Mouse (Mus musculus): ENCODE results near the gene Ccdc22. TPM values are rescaled to one million over a fixed set of nuclear protein-coding genes. Genes with fewer than 3 reads are reported as not detected.
A peak's percentile ranks its signal among the peaks of the same experiment; 100 is the strongest.

Gene Ccdc22
- polyA plus RNA-seq, 1 experiment, result 13.1 TPM

DNA sequence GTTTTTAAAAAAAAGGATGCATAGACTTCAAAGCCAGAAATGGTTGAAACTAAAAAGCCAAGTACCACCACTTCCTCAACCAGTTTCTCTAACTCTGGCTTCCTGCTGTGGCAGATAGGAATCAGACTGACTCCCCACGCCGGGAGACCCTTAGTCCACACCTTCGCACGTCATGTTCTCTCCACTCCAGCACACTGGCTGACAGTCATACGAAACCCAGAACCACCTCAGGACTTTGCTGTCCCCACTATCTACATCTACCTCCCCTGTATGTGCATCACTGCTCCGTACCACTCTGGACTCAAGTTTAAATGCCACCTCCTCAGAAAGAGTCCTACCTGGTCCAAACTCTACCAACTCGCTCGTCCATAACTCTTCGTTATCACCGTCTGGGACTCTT is 32.9 kb downstream of the Ccdc22 start:
- H3K27ac ChIP-seq (ENCODE audit: insufficient read depth, low read length), result no peak overlapping the region; the same call in 1 of the 2 replicates
- H3K9me3 ChIP-seq (replicated peaks; ENCODE audit: control insufficient read depth, insufficient read depth, low read length, poor library complexity, severe bottlenecking), result no peaks in the 10 kb centered on the region
- peak overlapping the region; percentile 69 for H3K4me3 ChIP-seq (ENCODE audit: low read depth, low read length)
- no peaks in the 10 kb centered on the region for H3K27me3 ChIP-seq (ENCODE audit: control insufficient read depth, insufficient read depth, low read length, poor library complexity, severe bottlenecking)
- TF ChIP-seq POLR2A (IDR thresholded peaks at IDR 0.05; ENCODE audit: insufficient read depth, low read length), result no peak
- no peak for TF ChIP-seq EP300 (IDR thresholded peaks at IDR 0.05; ENCODE audit: insufficient read depth, low read depth, low read length)
- TF ChIP-seq CTCF (IDR thresholded peaks at IDR 0.05; ENCODE audit: low read depth, low read length), result no peak
- H3K36me3 ChIP-seq (ENCODE audit: control insufficient read depth, insufficient read depth, low read length, poor library complexity, severe bottlenecking), result no peaks in the 10 kb centered on the region
- peak overlapping the region; percentile 97 for H3K9ac ChIP-seq (ENCODE audit: low read depth, poor library complexity, severe bottlenecking)
- H3K4me1 ChIP-seq (ENCODE audit: control insufficient read depth, insufficient read depth, low read length), result peaks cover 1% of the 10 kb centered on the region

GRCm38 (mm10) chrX:7571565-7572136 is 33.7 kb downstream of the Ccdc22 start:
- no peak for TF ChIP-seq EP300 (IDR thresholded peaks at IDR 0.05; ENCODE audit: insufficient read depth, low read depth, low read length)
- no peak for TF ChIP-seq CTCF (IDR thresholded peaks at IDR 0.05; ENCODE audit: low read depth, low read length)
- TF ChIP-seq POLR2A (IDR thresholded peaks at IDR 0.05; ENCODE audit: insufficient read depth, low read length), result no peak
- Histone ChIP-seq H3K27me3 (ENCODE audit: control insufficient read depth, insufficient read depth, low read length, poor library complexity, severe bottlenecking) (no peaks in the 10 kb centered on the region), H3K27ac (ENCODE audit: insufficient read depth, low read length) (no peak overlapping the region), H3K4me3 (ENCODE audit: low read depth, low read length) (no peak overlapping the region), H3K36me3 (ENCODE audit: control insufficient read depth, insufficient read depth, low read length, poor library complexity, severe bottlenecking) (no peaks in the 10 kb centered on the region), H3K9me3 (replicated peaks; ENCODE audit: control insufficient read depth, insufficient read depth, low read length, poor library complexity, severe bottlenecking) (no peaks in the 10 kb centered on the region), H3K9ac (ENCODE audit: low read depth, poor library complexity, severe bottlenecking) (no peak overlapping the region; the same call in 1 of the 2 replicates), H3K4me1 (ENCODE audit: control insufficient read depth, insufficient read depth, low read length) (peaks cover 1% of the 10 kb centered on the region)

DNA sequence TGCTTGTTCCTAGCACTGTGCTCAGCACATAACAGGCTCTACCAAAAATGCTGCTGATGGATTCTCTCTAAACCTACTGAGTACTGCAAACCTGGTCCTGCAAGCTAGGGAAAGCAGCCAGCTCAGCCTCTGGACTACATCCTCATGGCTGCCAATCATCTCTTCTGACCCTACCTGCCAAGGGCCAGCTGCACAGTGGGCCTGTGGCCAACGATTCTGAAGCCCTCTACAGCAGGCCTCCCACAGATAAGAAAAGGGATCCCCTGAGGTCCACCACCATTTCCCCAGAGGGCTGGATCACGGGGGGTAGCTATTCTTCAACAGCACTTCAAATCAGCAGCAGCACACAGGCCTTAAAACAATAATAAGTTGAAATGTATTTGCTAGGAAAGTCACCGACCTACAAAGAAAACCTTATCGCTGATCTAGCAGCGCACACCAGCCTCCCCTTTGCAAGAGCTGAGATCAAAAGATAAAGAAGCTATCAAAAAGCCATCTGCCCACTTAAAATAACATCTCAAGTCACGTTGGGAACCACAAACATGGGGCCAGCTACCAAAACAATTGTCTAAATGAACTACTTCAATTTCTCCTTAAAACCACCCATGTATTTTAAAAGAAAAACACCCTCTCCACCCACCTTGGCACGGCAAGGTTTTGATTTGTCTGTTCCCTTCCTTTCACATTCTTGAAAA is 34.7 kb downstream of the Ccdc22 start:
- no peaks in the 10 kb centered on the region for H3K27me3 ChIP-seq (ENCODE audit: control insufficient read depth, insufficient read depth, low read length, poor library complexity, severe bottlenecking)
- H3K9me3 ChIP-seq (replicated peaks; ENCODE audit: control insufficient read depth, insufficient read depth, low read length, poor library complexity, severe bottlenecking), result no peaks in the 10 kb centered on the region
- TF ChIP-seq CTCF (IDR thresholded peaks at IDR 0.05; ENCODE audit: low read depth, low read length) (no peak), EP300 (IDR thresholded peaks at IDR 0.05; ENCODE audit: insufficient read depth, low read depth, low read length) (no peak), POLR2A (IDR thresholded peaks at IDR 0.05; ENCODE audit: insufficient read depth, low read length) (no peak)
- H3K27ac ChIP-seq (ENCODE audit: insufficient read depth, low read length), result no peak overlapping the region
- no peak overlapping the region for H3K9ac ChIP-seq (ENCODE audit: low read depth, poor library complexity, severe bottlenecking)
- no peaks in the 10 kb centered on the region for H3K36me3 ChIP-seq (ENCODE audit: control insufficient read depth, insufficient read depth, low read length, poor library complexity, severe bottlenecking)
- H3K4me1 ChIP-seq (ENCODE audit: control insufficient read depth, insufficient read depth, low read length), result peaks cover 1% of the 10 kb centered on the region
- H3K4me3 ChIP-seq (ENCODE audit: low read depth, low read length), result no peak overlapping the region

- H3K36me3 ChIP-seq (ENCODE audit: control insufficient read depth, insufficient read depth, low read length, poor library complexity, severe bottlenecking), result no peaks in the 10 kb centered on the region
- H3K27ac ChIP-seq (ENCODE audit: insufficient read depth, low read length), result no peak overlapping the region
- H3K27me3 ChIP-seq (ENCODE audit: control insufficient read depth, insufficient read depth, low read length, poor library complexity, severe bottlenecking), result no peaks in the 10 kb centered on the region
- H3K9me3 ChIP-seq (replicated peaks; ENCODE audit: control insufficient read depth, insufficient read depth, low read length, poor library complexity, severe bottlenecking), result no peaks in the 10 kb centered on the region
- H3K4me3 ChIP-seq (ENCODE audit: low read depth, low read length), result no peak overlapping the region
- peaks cover 1% of the 10 kb centered on the region for H3K4me1 ChIP-seq (ENCODE audit: control insufficient read depth, insufficient read depth, low read length)
- no peak for TF ChIP-seq CTCF (IDR thresholded peaks at IDR 0.05; ENCODE audit: low read depth, low read length)
- TF ChIP-seq POLR2A (IDR thresholded peaks at IDR 0.05; ENCODE audit: insufficient read depth, low read length), result no peak
- TF ChIP-seq EP300 (IDR thresholded peaks at IDR 0.05; ENCODE audit: insufficient read depth, low read depth, low read length), result no peak
- H3K9ac ChIP-seq (ENCODE audit: low read depth, poor library complexity, severe bottlenecking), result no peak overlapping the region
Observed at GRCm38 (mm10) chrX:7567491-7567890, 37.8 kb downstream of the Ccdc22 start.

GRCm38 (mm10) chrX:7566352-7566751 is 39.0 kb downstream of the Ccdc22 start:
- H3K27ac ChIP-seq (ENCODE audit: insufficient read depth, low read length), result no peak overlapping the region
- H3K9me3 ChIP-seq (replicated peaks; ENCODE audit: control insufficient read depth, insufficient read depth, low read length, poor library complexity, severe bottlenecking), result no peaks in the 10 kb centered on the region
- H3K4me1 ChIP-seq (ENCODE audit: control insufficient read depth, insufficient read depth, low read length), result no peaks in the 10 kb centered on the region
- no peak overlapping the region for H3K4me3 ChIP-seq (ENCODE audit: low read depth, low read length)
- no peak for TF ChIP-seq CTCF (IDR thresholded peaks at IDR 0.05; ENCODE audit: low read depth, low read length)
- no peak for TF ChIP-seq EP300 (IDR thresholded peaks at IDR 0.05; ENCODE audit: insufficient read depth, low read depth, low read length)
- no peak for TF ChIP-seq POLR2A (IDR thresholded peaks at IDR 0.05; ENCODE audit: insufficient read depth, low read length)
- H3K9ac ChIP-seq (ENCODE audit: low read depth, poor library complexity, severe bottlenecking), result no peak overlapping the region
- no peaks in the 10 kb centered on the region for H3K36me3 ChIP-seq (ENCODE audit: control insufficient read depth, insufficient read depth, low read length, poor library complexity, severe bottlenecking)
- no peaks in the 10 kb centered on the region for H3K27me3 ChIP-seq (ENCODE audit: control insufficient read depth, insufficient read depth, low read length, poor library complexity, severe bottlenecking)

GRCm38 (mm10) chrX:7563076-7563475 is 42.2 kb downstream of the Ccdc22 start:
- no peak overlapping the region for H3K4me3 ChIP-seq (ENCODE audit: low read depth, low read length)
- H3K4me1 ChIP-seq (ENCODE audit: control insufficient read depth, insufficient read depth, low read length), result no peaks in the 10 kb centered on the region
- H3K27ac ChIP-seq (ENCODE audit: insufficient read depth, low read length), result no peak overlapping the region
- no peak overlapping the region for H3K9ac ChIP-seq (ENCODE audit: low read depth, poor library complexity, severe bottlenecking)
- no peaks in the 10 kb centered on the region for H3K9me3 ChIP-seq (replicated peaks; ENCODE audit: control insufficient read depth, insufficient read depth, low read length, poor library complexity, severe bottlenecking)
- no peak for TF ChIP-seq EP300 (IDR thresholded peaks at IDR 0.05; ENCODE audit: insufficient read depth, low read depth, low read length)
- TF ChIP-seq POLR2A (IDR thresholded peaks at IDR 0.05; ENCODE audit: insufficient read depth, low read length), result no peak
- no peak for TF ChIP-seq CTCF (IDR thresholded peaks at IDR 0.05; ENCODE audit: low read depth, low read length)
- H3K36me3 ChIP-seq (ENCODE audit: control insufficient read depth, insufficient read depth, low read length, poor library complexity, severe bottlenecking), result no peaks in the 10 kb centered on the region
- no peaks in the 10 kb centered on the region for H3K27me3 ChIP-seq (ENCODE audit: control insufficient read depth, insufficient read depth, low read length, poor library complexity, severe bottlenecking)

Measured in ES-Bruce4 (cell line).